Mouse (Mus musculus) induced T-regulatory cell, adult 2 months (primary cell): Measurements from ENCODE around the gene Traf4.

Source experiments
- DNase-seq: peaks from one replicate; pipeline ENCODE4 v3.0.0-alpha.2; 2012; ENCODE audit warnings: low read depth

The Traf4 gene

GRCm38 (mm10) chr11:78167257-78167959 is 2.0 kb upstream of the Traf4 start:
- no peak for DNase-seq

GRCm38 (mm10) chr11:78166640-78167039 is 1.3 kb upstream of the Traf4 start:
- DNase-seq: peak; percentile 14

- peak; percentile 15 for DNase-seq
These were observed 772 bp upstream of the Traf4 start for GRCm38 (mm10) chr11:78166161-78166560.

- no peak for DNase-seq
These were observed 346 bp upstream of the Traf4 start for GRCm38 (mm10) chr11:78165761-78166109.

GRCm38 (mm10) chr11:78164604-78164923 is 825 bp downstream of the Traf4 start:
- DNase-seq: peak; percentile 61

- peak; percentile 76 for DNase-seq
These were observed 1.4 kb downstream of the Traf4 start for GRCm38 (mm10) chr11:78163681-78164603.

- DNase-seq: peak; percentile 37
These were observed 2.3 kb downstream of the Traf4 start for GRCm38 (mm10) chr11:78163045-78163444.

GRCm38 (mm10) chr11:78162504-78162903 is 2.9 kb downstream of the Traf4 start:
- peak; percentile 21 for DNase-seq

GRCm38 (mm10) chr11:78161968-78162367 is 3.4 kb downstream of the Traf4 start:
- no peak for DNase-seq

- no peak for DNase-seq
These were observed 4.2 kb downstream of the Traf4 start for GRCm38 (mm10) chr11:78161169-78161568.

GRCm38 (mm10) chr11:78160675-78161074 is 4.7 kb downstream of the Traf4 start:
- no peak for DNase-seq

- DNase-seq: no peak
These were observed 5.2 kb downstream of the Traf4 start for GRCm38 (mm10) chr11:78160171-78160570.

- DNase-seq: no peak
These were observed 5.8 kb downstream of the Traf4 start for GRCm38 (mm10) chr11:78159557-78159956.

GRCm38 (mm10) chr11:78159096-78159495 is 6.3 kb downstream of the Traf4 start:
- DNase-seq: peak; percentile 95

- DNase-seq: no peak
These were observed 9.2 kb downstream of the Traf4 start for GRCm38 (mm10) chr11:78156156-78156699.

- DNase-seq: no peak
These were observed 9.7 kb downstream of the Traf4 start for GRCm38 (mm10) chr11:78155674-78156073.

- DNase-seq: no peak
These were observed 11.6 kb downstream of the Traf4 start for GRCm38 (mm10) chr11:78153778-78154177.

GRCm38 (mm10) chr11:78152299-78153231 is 12.8 kb downstream of the Traf4 start:
- no peak for DNase-seq

GRCm38 (mm10) chr11:78151161-78151560 is 14.2 kb downstream of the Traf4 start:
- DNase-seq: peak; percentile 61

GRCm38 (mm10) chr11:78146707-78147543 is 18.5 kb downstream of the Traf4 start:
- DNase-seq: no peak

GRCm38 (mm10) chr11:78146168-78146567 is 19.2 kb downstream of the Traf4 start:
- DNase-seq: no peak
